Mouse (Mus musculus) cerebellum, postnatal 25 days (tissue): ENCODE measurements around the gene Prkag2.
"Not testable (repeated sequence)": the region's sequence is repeated elsewhere in the genome, so short reads cannot be mapped to it uniquely, and the experiment has no call there.

Source experiments
- DNase-seq, 2 experiments: peaks; one replicate each; pipeline ENCODE4 v3.0.0; 2021; ENCODE audit warnings: mixed read lengths in 2 of 2

Gene Prkag2

GRCm38 (mm10) chr5:24860635-24861448 lies 239.6 kb downstream of the Prkag2 start:
- peak; percentile 90 to 95 for DNase-seq

GRCm38 (mm10) chr5:24859771-24860540 lies 240.5 kb downstream of the Prkag2 start:
- no peak for DNase-seq

GRCm38 (mm10) chr5:24854827-24855600 lies 245.4 kb downstream of the Prkag2 start:
- no peak for DNase-seq

- no peak for DNase-seq
Observed at GRCm38 (mm10) chr5:24854256-24854655, 246.2 kb downstream of the Prkag2 start.

GRCm38 (mm10) chr5:24848261-24848660 lies 252.2 kb downstream of the Prkag2 start:
- not testable (repeated sequence) for DNase-seq

- DNase-seq, result no peak
Observed at GRCm38 (mm10) chr5:24843841-24844240, 256.6 kb downstream of the Prkag2 start.

GRCm38 (mm10) chr5:24843103-24843475 lies 257.4 kb downstream of the Prkag2 start:
- no peak for DNase-seq

GRCm38 (mm10) chr5:24842274-24843102 lies 258.0 kb downstream of the Prkag2 start, which contains the start of gene Rheb:
Gene Rheb, minus strand, starts transcription at chr5:24842624.
- DNase-seq, result peak; percentile 99 to 100

- peak in 1 of 2 experiments; percentile 76 for DNase-seq
Observed at GRCm38 (mm10) chr5:24841662-24842273, 258.7 kb downstream of the Prkag2 start.

- DNase-seq, result no peak
Observed at GRCm38 (mm10) chr5:24840975-24841431, 259.4 kb downstream of the Prkag2 start.

- DNase-seq, result no peak
Observed at GRCm38 (mm10) chr5:24834491-24834890, 266.0 kb downstream of the Prkag2 start.

- DNase-seq, result no peak
Observed at GRCm38 (mm10) chr5:24831912-24832311, 268.5 kb downstream of the Prkag2 start.

- peak in 1 of 2 experiments; percentile 22 for DNase-seq
Observed at GRCm38 (mm10) chr5:24828446-24828845, 272.0 kb downstream of the Prkag2 start.

- DNase-seq, result no peak
Observed at GRCm38 (mm10) chr5:24827173-24827572, 273.3 kb downstream of the Prkag2 start.

GRCm38 (mm10) chr5:24826056-24826770 lies 274.2 kb downstream of the Prkag2 start:
- DNase-seq, result no peak

GRCm38 (mm10) chr5:24825365-24826055 lies 274.9 kb downstream of the Prkag2 start:
- DNase-seq, result peak in 1 of 2 experiments; percentile 43

GRCm38 (mm10) chr5:24823864-24824405 lies 276.5 kb downstream of the Prkag2 start:
- DNase-seq, result no peak

GRCm38 (mm10) chr5:24822781-24823180 lies 277.7 kb downstream of the Prkag2 start:
- DNase-seq, result peak; percentile 30 to 51

- DNase-seq, result not testable (repeated sequence)
Observed at GRCm38 (mm10) chr5:24822231-24822630, 278.2 kb downstream of the Prkag2 start.

- peak; percentile 23 to 39 for DNase-seq
Observed at GRCm38 (mm10) chr5:24821403-24821841, 279.0 kb downstream of the Prkag2 start.
